Mouse (Mus musculus): ENCODE data around the gene Ly6g5b.
A peak's percentile ranks its signal among the peaks of the same experiment; 100 is the strongest.

Ly6g5b gene

GRCm38 (mm10) chr17:35105740-35106389 lies 9.4 kb downstream of the Ly6g5b start:
- no peak for DNase-seq (ENCODE audit: low read depth, low spot score)

GRCm38 (mm10) chr17:35104754-35105153 lies 10.5 kb downstream of the Ly6g5b start:
- no peak for DNase-seq (ENCODE audit: low read depth, low spot score)

GRCm38 (mm10) chr17:35104079-35104478 lies 11.1 kb downstream of the Ly6g5b start:
- DNase-seq (ENCODE audit: low read depth, low spot score) = no peak

- DNase-seq (ENCODE audit: low read depth, low spot score) = no peak
These were observed 12.0 kb downstream of the Ly6g5b start for GRCm38 (mm10) chr17:35103221-35103690.

GRCm38 (mm10) chr17:35102299-35102698 lies 12.9 kb downstream of the Ly6g5b start:
- DNase-seq (ENCODE audit: low read depth, low spot score) = no peak

GRCm38 (mm10) chr17:35101161-35101560 lies 14.1 kb downstream of the Ly6g5b start:
- DNase-seq (ENCODE audit: low read depth, low spot score) = no peak

- DNase-seq (ENCODE audit: low read depth, low spot score) = no peak
These were observed 14.9 kb downstream of the Ly6g5b start for GRCm38 (mm10) chr17:35100196-35100765.

GRCm38 (mm10) chr17:35097164-35097655 lies 18.0 kb downstream of the Ly6g5b start:
- no peak for DNase-seq (ENCODE audit: low read depth, low spot score)

- no peak for DNase-seq (ENCODE audit: low read depth, low spot score)
These were observed 18.6 kb downstream of the Ly6g5b start for GRCm38 (mm10) chr17:35096597-35096996.

GRCm38 (mm10) chr17:35094475-35095365 lies 20.5 kb downstream of the Ly6g5b start:
- DNase-seq (ENCODE audit: low read depth, low spot score) = no peak

- DNase-seq (ENCODE audit: low read depth, low spot score) = no peak
These were observed 22.6 kb downstream of the Ly6g5b start for GRCm38 (mm10) chr17:35092403-35093198.

- DNase-seq (ENCODE audit: low read depth, low spot score) = no peak
These were observed 24.9 kb downstream of the Ly6g5b start for GRCm38 (mm10) chr17:35090166-35090932.

- peak; percentile 84 for DNase-seq (ENCODE audit: low read depth, low spot score)
These were observed 26.2 kb downstream of the Ly6g5b start, which contains the start of gene Abhd16a for GRCm38 (mm10) chr17:35088825-35089644. Gene Abhd16a (plus strand): TSS chr17:35089263.

GRCm38 (mm10) chr17:35088151-35088550 lies 27.1 kb downstream of the Ly6g5b start:
- DNase-seq (ENCODE audit: low read depth, low spot score) = no peak

- DNase-seq (ENCODE audit: low read depth, low spot score) = no peak
These were observed 29.9 kb downstream of the Ly6g5b start, which contains the start of gene Ly6g6f for GRCm38 (mm10) chr17:35085208-35085865. Gene Ly6g6f (minus strand): TSS chr17:35085610.

GRCm38 (mm10) chr17:35083929-35084497 lies 31.2 kb downstream of the Ly6g5b start:
- DNase-seq (ENCODE audit: low read depth, low spot score) = no peak

- DNase-seq (ENCODE audit: low read depth, low spot score) = no peak
These were observed 32.2 kb downstream of the Ly6g5b start for GRCm38 (mm10) chr17:35082841-35083576.

GRCm38 (mm10) chr17:35080710-35081109 lies 34.5 kb downstream of the Ly6g5b start:
- DNase-seq (ENCODE audit: low read depth, low spot score) = no peak

Measured in WW6 (cell line).